Comparison of ENCODE assay signal across 8 mouse cellular contexts in genomic region chr8:69716403-69717231, GRCm38 (mm10). TPM values are rescaled to one million over a fixed set of nuclear protein-coding genes. Genes with fewer than 3 reads are reported as not detected.
DNase-seq lines count a peak whose midpoint lies in the region; ATAC-seq lines count a peak whose summit lies in the region.

No protein-coding gene starts in this region.

- H3K4me2 ChIP-seq in hindbrain, embryonic 11.5 days (replicated peaks; ENCODE audit: low read depth, low read length): peak overlapping the region; percentile 34

- peak; percentile 98 for DNase-seq in Muller cell, postnatal 12 days (ENCODE audit: inconsistent ontology term)
- peak; percentile 99 for DNase-seq in cerebellum, adult 9-11 months
- peak; percentile 97 to 100 for DNase-seq in frontal cortex, adult 2 months (ENCODE audit: extremely low spot score in 1 of 2, low spot score in 1 of 2)
- peak; percentile 94 for DNase-seq in hindbrain, embryonic 11.5 days (ENCODE audit: low spot score)
- peak; percentile 93 to 94 for DNase-seq in layer of hippocampus, postnatal 10 days (ENCODE audit: low spot score in 2 of 2)
- peak; percentile 97 for DNase-seq in lung, postnatal 10 days
- DNase-seq in ovary, postnatal 36 days (ENCODE audit: low spot score): peak; percentile 89
- DNase-seq in thymus, postnatal 25 days: peak; percentile 92

- no peaks in the 10 kb centered on the region for H3K27me3 ChIP-seq in hindbrain, embryonic 11.5 days (ENCODE audit: control insufficient read depth, insufficient read depth, low read length)

- peak; percentile 99 for ATAC-seq in hindbrain, embryonic 11.5 days (ENCODE audit: low FRiP score)

- H3K36me3 ChIP-seq in hindbrain, embryonic 11.5 days (ENCODE audit: control insufficient read depth, insufficient read depth, low read length): no peaks in the 10 kb centered on the region

- peak overlapping the region; percentile 97 for H3K9ac ChIP-seq in hindbrain, embryonic 11.5 days (ENCODE audit: low read depth, low read length)

- H3K4me3 ChIP-seq in hindbrain, embryonic 11.5 days (ENCODE audit: low read depth, low read length): peak overlapping the region; percentile 91

- peak overlapping the region; percentile 99 for H3K27ac ChIP-seq in hindbrain, embryonic 11.5 days (ENCODE audit: low read depth, low read length)

- WGBS in hindbrain, embryonic 11.5 days: under 1% methylated on average over 51 of the region's 52 CpGs

- H3K9me3 ChIP-seq in hindbrain, embryonic 11.5 days (ENCODE audit: control insufficient read depth, low read length): no peaks in the 10 kb centered on the region

- no peaks in the 10 kb centered on the region for H3K4me1 ChIP-seq in hindbrain, embryonic 11.5 days (replicated peaks; ENCODE audit: control insufficient read depth, insufficient read depth, low read length)

RNA-seq across cellular contexts. Expression of gene Zfp869, which starts 6.1 kb away (rescaled TPM):
- polyA plus RNA-seq in frontal cortex, adult 2 months (2012; rRNA removed): 20.2 and 20.4 TPM in 2 replicates
- polyA plus RNA-seq in hindbrain, embryonic 11.5 days (2014; fragmentation: Nextera tagmentation; extraction: Ambion mirVana): 32.1 and 38.8 TPM in 2 replicates
- 10 to 100 TPM; 17.1 to 20.0 TPM for total RNA-seq in layer of hippocampus, postnatal 10 days (2021)

RNA-seq across cellular contexts. Expression of gene Zfp963, which starts 33.2 kb away (rescaled TPM):
- polyA plus RNA-seq in frontal cortex, adult 2 months (2012; rRNA removed): 6.9 and 7.4 TPM in 2 replicates
- polyA plus RNA-seq in hindbrain, embryonic 11.5 days (2014; fragmentation: Nextera tagmentation; extraction: Ambion mirVana): 7.2 and 9.2 TPM in 2 replicates
- total RNA-seq in layer of hippocampus, postnatal 10 days (2021): 1 to 10 TPM; 4.7 to 6.7 TPM

RNA-seq across cellular contexts. Expression of gene Gm20422, which starts 58.1 kb away (rescaled TPM):
- 0.92 TPM in 1 of 2 replicates, not detected in the other for polyA plus RNA-seq in frontal cortex, adult 2 months (2012; rRNA removed)
- polyA plus RNA-seq in hindbrain, embryonic 11.5 days (2014; fragmentation: Nextera tagmentation; extraction: Ambion mirVana): 0.66 TPM in 1 of 2 replicates, not detected in the other
- total RNA-seq in layer of hippocampus, postnatal 10 days (2021): under 1 TPM in 1 of 2 experiments, not detected in 1; 0.91 TPM

Comparison
In these comparisons a context has a peak if more than half of its experiments do, and no peak if none do; other contexts are left out.
1. Peak in every context shown above with its lines: DNase-seq, ATAC-seq, H3K4me3 ChIP-seq and H3K27ac ChIP-seq.